Mouse (Mus musculus) thymus, postnatal 0 days (tissue): Measurements from ENCODE around the gene Rpl9-ps6. TPM values are rescaled to one million over a fixed set of nuclear protein-coding genes. Genes with fewer than 3 reads are reported as not detected.
A peak's percentile ranks its signal among the peaks of the same experiment; 100 is the strongest.

Experiments
- DNase-seq: peaks from one replicate; pipeline ENCODE4 v3.0.0-alpha.2; 2015; ENCODE audit warnings: low spot score
- polyA plus RNA-seq: library from polyadenylated mRNA; unstranded; fragments of >200 nt; fragmentation: Nextera tagmentation; extraction: Ambion mirVana; gene quantifications from 2 replicates; pipeline ENCODE4 v1.2.1, GENCODE M21; 2015

Gene Rpl9-ps6
- polyA plus RNA-seq = 150 and 157 TPM in 2 replicates

DNA sequence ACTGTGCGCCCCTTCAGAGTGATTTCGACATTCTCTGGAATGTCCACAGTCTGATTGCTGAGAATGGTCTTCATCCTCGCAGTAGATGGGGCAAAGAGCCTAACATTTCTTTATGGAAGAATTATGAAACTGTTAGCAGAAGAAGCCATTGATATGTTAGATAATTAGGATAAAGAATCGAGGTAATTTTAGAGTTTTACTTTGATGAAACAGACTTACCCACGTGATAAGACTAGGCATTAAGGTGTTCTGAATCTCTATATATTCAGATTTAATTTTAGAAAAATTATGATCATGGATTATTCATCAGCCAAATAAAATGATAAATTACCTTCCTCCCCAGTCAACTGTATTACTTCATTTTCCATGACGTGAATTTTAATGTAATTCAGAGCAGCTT is at the start of gene Rpl9-ps6:
Gene Rpl9-ps6, minus strand, starts transcription at position 101 of the 400 bp plus-strand sequence.
- no peak for DNase-seq

DNA sequence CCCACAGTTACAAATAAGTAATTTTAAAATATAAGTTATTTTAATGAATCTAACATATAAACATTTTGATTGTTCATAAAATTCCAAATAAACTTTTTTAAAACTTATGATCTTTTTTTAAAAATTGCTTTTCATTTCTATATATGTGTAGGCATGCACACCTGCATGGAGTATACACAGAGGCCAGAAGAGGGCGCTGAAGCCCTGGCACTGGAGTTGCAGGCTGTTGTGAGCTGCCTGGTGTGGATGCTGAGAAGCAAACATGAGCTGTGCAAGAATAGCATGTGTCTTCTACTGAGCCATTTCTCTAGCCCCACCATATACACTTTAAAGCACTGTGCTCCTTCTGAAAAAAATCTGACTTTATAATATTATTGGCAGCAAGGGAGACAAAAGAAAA is 46.1 kb upstream of the Rpl9-ps6 start:
- DNase-seq = peak; percentile 41

DNA sequence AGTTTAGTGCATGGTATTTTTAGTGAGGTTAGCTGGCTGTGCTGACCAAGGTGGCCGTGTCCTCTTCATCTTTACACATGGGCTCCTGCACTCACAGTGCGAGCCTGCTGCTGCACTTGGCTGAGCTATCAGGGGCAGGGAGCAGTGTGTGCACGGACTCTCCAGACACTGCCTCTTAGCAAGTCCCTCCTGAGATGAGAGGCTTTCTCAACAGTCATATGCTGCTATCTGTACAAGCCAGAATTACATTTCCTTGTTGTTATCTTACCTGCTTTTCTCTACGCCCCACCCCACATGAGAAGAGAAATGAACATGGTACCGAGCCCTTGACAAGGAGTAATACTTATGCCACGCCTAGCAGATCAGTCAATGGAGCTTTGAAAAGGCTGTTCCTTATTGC is 44.6 kb upstream of the Rpl9-ps6 start:
- DNase-seq = no peak

DNA sequence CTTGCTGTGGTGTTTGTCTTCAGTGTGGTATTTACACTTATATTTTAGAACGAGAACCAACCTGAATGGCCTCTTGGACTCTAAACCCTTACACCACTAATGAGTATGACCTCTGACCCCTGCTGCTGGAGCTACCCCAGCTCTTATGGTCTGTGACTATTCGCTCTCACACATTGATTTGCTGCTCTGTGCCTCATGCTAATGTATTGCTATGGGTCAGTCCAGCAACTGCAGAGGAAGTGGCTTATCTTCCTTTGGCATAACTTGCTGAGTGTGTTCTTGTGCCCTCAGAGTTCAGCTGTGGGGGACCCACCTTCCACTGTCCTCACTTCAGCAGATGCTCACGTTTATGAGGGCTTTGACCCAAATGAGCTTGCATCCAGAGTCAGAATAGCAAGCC is 43.9 kb upstream of the Rpl9-ps6 start:
- no peak for DNase-seq

DNA sequence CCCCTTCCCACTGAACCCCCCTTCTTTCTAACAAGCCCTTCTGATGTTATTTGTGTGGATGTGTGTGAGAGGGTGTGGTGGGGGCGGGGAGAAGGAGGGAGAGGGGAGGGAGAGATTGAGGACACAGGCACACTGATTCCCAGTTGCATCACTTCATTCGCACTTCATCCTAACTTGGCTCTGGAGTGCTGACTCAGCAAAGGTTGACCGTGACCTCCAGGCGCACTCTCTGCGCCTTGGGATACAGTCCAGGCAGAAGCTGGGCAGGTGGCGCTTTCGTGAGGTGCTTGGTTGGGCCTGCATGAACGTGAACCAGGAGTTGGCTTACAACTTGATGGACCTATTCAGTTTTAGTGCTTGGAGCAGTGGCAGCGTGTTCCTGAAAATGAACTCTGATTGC is 41.1 kb upstream of the Rpl9-ps6 start:
- no peak for DNase-seq

DNA sequence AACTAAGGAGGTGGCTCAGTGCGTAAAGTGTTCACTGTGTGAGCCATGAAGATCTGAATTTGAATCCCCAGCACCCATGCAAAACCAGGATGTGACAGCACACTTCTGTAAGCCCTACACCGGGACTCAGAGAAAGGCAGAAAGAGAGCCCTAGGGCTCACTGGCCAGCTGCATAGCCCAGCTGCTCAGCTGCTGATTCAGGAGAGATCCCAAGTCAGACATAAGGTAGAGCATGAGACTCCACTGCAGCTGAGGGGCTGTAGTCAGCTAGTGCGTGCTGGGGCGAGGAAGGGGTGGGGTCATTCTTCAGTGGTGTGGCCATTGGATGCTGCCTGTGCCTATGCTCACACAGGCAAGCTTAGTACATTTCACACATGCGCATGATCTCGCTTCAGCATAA is 40.7 kb upstream of the Rpl9-ps6 start:
- DNase-seq = no peak

DNA sequence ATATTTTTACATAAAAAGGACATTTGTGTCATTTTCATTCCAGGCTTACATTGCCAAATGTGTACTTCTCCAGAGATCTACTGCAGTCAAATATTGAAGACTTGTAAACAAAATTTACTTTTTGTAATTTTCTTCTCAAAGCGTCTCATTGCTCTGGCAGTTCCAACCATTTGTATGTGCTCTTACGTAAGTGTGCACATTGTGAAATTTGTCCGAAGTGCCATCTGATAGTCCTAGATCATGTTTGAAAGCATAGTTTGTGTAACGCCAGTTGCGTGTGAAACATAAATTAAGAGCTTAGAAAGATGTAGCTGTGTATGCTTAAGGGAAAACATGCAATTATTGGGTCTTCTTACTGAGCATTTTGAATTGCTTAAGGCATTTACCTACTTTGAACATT is 40.1 kb upstream of the Rpl9-ps6 start:
- DNase-seq = no peak

DNA sequence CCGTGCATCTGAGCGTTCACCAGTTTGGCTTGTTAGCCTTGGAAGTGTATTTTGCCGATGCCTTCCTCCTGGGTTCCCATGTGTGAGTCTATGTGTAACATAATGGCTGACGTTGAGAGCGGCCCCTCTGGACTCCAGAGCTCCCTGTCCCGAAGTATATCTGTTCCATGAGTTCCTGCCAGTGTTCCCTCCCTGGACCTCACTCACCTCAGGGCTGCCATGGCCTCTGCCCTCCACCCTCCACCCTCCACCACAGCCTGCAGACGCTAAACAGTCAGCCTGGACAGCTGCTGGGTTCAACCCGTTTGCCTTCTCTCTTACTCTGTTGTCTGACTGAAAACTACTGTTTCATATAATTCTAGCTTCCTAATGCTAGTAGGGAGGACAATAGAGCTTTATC is 39.7 kb upstream of the Rpl9-ps6 start:
- DNase-seq = no peak

DNA sequence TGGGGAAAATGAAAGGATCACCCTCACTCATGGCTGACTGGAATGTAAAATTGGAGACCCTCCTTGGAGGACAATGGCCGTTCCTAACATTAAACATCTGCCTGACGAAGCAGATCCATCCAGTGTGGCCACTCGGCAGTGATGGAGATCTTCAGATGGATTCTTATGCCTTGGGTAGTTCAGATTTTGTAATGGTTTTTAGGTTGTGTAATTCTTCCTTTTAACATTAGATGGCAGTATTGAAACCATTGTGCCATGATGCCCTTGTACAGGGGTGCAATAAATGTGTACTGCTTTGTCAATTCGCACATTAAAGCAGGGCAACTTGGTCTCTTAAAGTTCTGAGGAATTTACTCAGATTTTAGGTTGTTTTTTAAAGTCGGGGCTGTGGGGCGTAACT is 35.0 kb upstream of the Rpl9-ps6 start:
- peak; percentile 51 for DNase-seq

DNA sequence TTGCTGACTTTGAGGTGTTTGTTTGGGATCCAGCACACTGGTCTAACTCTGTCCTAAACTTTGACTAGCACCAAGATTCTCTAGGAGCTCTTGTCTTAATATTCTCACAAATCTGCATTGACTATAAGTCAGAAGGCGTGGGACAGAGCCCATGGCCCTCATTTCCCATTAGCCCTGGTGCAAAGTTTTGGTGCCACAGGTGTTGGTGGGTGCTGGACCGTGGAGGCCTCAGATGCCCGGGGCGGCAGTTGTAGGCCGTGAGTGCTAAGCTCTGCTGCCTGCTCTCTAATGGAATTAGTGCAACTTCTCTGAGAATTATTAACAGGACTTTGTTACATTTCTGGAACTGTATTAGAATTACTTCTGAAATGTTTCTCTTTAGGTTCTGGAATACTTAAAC is 31.6 kb upstream of the Rpl9-ps6 start:
- DNase-seq = no peak

DNA sequence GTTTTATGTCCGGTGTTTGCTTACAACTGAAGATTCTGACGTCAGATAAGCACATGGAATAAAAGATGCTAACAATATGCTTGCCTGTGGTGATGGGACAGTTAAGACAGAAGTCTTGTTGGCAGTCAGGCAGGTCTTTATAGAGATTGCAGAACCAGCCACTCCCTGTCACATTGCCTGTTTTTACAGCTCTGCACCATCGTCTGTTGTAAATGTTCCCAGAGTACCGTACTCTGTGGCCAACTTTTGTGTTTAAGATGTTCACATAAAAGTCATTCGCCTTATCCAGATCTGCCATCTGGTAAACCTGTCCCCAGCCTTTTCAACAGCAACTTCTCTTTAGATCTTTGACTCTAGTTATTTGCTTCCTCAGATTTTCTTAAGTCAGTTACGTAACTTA is 31.0 kb upstream of the Rpl9-ps6 start:
- peak; percentile 40 for DNase-seq

DNA sequence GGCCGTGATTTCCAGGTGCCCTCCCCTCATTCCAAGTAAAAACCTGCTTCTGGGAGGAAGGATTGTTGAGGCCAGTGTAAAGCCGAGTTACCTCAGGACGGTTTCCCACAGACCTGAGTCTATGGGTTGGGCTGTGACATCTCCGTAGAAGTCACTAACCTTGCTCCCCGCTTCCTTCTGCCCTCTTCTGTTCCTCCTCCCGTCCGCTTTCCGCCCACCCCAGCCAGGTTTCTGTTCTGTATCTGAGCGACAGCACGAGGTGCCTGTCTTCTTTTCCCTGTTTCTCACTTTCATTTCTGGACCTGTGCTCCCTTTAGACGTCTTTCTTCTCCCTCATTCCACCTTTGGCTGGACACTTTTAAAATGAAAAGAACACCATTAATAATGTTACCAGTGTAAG is 28.7 kb upstream of the Rpl9-ps6 start:
- no peak for DNase-seq

DNA sequence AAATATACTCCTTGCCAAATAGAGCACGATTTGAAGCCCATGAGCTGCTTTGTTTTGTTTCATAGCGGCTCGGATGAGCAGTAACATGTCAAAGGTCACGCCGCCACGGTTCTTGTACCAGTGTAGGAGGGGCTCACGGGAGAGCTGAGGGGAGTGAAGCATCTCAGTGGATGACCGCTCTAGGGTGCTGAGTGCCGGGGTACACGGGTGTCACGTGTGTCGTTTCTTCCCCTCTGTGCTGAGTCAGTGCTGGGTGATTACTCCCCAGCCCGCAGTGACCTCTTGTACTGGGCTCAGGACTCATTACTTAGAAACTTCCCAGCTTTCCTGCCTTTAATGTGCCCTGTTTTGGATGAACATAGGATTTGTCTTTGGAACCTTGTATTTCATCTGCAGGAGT is 28.2 kb upstream of the Rpl9-ps6 start:
- DNase-seq = no peak

DNA sequence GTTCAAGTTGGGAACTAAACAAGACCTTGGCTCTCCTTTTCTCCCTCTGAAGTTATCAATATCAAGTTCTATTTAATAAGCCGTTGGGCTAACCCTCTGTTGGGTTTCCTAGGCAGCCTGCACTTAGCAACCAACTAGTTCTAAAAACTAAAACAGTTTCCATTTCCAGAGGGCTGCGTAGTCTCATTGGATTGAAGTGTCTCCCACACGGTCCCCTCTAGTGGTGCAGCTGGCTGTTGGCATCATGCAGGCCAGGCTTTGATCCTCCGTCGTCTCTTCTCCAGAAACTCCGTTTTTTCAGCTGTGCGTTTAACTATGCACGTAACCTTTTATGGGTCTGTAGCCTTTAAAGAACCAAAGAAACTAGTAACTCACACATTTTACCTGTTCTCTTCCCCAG is 27.1 kb upstream of the Rpl9-ps6 start:
- DNase-seq = no peak

DNA sequence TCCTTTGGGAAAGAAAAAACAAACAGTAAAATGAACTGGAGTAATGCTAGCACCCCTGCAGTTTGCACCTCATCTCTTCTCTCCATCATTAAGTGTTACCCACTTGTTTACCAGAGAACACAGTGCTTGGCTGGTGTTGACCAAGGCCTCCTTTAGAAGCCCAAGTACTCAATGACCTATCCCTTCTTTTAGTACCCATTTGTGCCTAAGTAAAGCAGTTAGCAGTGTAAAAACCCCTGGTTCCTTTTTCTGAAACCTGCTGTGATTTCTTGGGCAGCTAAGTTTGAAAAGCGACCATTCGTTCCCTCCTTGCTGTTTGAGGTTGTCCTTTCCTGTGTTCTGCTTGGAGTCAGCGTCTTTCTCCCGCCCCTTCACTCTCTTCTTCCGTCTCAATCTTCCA is 26.6 kb upstream of the Rpl9-ps6 start:
- DNase-seq = no peak

DNA sequence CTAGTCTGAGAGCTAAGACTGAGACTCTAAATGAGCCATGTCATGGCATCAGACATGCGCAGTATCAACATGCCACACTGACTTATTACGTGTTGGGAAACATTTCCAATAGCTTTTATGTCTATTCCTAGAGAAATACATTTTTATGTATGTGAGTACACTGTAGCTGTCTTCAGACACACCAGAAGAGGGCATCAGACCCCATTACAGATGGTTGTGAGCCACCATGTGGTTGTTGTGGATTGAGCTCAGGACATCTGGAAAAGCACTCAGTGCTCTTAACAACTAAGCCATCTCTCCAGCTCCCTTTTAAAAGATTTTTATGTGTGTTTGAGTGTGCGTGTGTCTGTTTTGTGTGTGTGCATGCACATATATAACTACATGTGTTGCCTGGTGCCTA is 26.0 kb upstream of the Rpl9-ps6 start:
- no peak for DNase-seq

DNA sequence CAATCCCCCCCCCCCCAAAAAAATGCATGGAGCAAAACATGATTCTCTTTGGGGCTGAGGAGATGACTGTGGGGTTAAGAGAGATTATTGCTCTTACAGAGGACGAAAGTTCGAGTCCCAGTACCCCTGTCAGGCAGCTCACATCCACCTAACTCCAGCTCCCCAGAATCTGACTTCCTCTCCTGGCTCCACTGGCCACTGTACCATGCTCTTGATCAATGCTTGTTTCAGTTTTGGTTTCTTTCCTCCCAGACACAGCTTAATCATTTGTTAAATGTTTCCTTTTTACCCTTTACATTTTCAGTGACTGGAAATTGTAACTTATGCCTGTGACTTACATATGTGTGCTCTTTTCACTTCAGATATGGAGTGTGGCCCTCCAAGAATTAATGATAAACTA is 24.6 kb upstream of the Rpl9-ps6 start:
- no peak for DNase-seq

DNA sequence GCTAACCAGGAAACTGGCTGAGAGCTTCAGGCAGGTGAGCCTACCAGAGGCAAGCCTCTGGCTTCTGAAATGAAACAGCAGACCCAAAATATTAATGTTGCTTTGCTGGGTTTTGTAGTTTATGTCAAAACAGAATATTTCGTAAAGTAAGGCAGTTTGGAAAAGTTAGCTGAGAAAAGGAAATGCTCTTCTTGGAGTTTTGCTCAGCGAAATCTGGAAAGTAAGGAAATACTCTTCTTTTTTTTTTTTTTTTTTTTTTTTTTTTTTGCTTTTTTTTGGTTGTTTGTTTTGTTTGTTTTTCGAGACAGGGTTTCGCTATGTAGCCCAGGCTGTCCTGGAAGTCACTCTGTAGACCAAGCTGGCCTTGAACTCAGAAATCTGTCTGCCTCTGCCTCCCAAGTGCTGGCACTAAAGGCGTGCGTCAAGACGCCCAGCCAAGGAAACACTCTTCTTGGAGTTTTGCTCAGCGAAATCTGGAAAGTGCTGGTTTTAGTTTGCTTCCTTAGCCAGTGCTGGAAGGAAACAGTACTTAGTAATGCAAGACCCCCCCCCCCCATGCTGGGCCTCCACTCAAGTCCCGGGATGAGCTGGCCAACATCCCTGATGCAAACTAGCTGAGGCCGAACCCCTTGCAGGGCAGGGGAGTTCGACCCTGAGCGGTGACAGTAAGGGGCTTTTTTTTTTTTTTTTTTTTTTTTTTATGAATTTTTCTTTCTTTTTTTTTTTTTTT is 23.0 kb upstream of the Rpl9-ps6 start:
- no peak for DNase-seq

DNA sequence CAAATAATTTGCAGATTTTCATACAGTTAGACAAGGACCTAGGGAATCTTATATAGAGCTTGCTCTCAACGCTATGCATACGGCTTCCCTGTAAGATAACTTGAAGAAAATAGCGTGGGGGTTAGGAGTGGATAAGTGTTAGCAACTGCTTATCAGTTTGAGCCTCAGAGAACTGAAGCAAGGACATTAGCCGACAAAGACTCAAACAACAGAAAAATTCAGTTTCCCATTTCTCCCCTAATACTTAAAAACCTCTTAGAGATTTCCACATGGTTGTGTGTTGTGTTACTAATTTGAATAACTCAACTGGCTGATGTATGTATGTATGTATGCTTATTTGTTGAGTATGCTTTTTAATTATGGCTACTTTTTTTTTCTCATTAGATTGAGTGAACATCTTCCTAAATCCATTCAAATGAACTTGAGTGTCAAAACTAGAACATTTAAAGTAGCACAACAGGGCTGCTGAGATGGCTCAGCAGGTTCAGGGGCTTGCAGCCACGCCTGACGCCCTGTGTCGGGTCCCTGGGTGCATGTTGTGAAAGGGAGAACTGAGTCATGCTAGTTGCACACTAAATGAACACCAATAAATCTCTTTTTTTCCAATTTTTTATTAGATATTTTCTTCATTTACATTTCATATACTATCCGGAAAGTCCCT is 21.3 kb upstream of the Rpl9-ps6 start:
- no peak for DNase-seq

DNA sequence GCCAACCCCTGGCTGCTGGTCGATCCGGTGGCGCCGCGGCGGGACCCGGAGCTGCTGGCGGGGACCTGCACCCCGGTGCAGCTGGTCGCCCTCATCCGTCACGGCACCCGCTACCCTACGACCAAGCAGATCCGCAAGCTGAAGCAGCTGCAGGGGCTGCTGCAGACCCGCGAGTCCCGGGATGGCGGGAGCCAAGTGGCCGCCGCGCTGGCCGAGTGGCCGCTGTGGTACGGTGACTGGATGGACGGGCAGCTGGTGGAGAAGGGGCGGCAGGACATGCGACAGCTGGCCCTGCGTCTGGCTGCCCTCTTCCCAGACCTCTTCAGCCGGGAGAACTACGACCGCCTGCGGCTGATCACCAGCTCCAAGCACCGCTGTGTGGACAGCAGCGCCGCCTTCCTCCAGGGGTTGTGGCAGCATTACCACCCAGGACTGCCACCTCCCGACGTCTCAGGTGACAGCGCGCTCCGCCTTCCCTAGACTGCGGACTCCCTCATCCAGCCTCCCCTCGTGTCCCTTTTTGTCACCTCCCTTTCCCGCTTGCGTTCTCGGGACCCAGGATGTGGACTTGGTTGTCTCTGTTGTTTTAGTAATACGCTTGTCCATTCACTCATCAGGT is 19.8 kb upstream of the Rpl9-ps6 start:
- peak; percentile 54 for DNase-seq

DNA sequence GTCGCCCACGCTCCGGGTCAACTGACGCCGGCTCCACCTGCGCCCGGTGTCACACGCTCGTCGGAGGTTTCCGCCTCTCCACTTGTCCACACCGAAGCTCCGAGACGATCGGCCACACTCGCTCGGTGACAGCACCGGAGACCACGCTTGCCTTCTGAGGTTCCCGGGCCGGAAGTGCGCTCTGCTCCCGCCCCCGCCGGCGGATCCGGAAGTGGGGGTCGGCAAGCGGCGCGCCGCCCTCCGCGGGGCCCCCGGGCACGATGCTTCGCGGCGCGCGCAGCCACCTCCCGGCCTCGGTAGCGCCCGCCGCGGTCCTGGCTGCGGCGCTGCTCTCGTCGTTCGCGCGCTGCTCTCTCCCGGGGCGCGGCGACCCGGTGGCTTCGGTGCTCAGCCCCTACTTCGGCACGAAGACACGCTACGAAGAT is 19.3 kb upstream of the Rpl9-ps6 start, which contains the start of gene Minpp1:
Gene Minpp1, plus strand, starts transcription at position 89 of the 425 bp plus-strand sequence.
- DNase-seq = peak; percentile 93

DNA sequence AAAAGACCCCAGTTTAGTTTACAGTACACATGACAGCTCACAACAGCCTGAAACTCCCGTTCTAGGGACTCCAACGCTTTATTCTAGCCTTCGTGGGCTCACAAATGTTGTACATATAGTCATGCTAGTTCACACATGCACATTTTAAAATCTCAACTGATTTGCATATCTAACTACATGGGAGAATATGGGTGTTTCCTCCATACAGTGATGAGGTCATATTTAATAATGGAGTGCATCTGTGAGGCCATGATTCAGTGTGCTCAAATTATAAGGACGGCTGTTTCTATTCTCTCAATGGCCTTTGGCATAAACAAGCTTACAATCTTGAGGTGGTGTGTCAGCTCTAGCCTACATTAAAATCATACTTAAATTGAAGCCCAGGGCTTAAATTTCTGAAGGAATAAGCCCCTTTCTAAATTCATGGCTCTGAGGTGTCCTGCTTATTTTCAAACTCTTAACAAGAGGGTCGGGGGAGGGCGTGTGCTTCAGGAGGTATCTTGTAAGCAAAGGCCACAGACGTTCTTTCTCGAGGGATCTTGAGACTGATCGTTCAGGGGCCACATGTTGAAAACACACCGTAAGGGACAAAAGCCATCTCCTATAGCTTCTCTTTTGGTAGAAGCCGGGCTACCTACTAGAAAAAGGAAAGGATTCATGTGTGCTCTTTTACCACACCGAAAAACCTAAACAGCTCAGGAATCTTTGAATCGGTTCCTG is 18.7 kb upstream of the Rpl9-ps6 start:
- DNase-seq = no peak
